Mouse (Mus musculus): ENCODE data around the gene Nectin1.

Gene Nectin1

DNA sequence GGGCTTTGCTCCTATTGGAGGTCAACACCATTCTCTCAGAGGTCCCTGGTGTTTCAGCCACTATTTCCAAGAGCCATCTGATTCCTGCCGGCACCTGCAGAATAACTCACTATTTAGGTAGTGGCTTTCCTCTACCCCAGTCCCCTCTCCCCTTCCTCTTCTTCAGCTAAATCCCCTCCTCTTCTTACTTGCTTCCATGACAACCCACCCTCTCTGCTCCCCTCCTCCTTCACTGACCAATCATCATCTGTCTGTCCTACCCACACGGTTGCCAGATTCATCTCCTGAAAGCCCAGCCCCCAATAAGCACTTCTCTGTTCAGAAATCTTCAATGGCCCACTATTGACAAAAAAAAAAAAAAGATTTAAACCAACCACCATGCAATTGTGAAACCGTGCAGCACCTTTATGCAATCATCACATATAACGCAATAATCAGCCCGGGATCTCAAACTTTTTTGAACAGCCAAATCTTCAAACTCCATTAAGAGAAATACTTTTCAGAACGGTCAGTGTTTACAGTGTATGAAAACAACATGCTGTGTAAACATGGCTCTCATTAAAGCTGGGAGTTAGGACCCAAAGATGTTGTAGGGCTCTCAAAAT, 5.2 kb upstream of the Nectin1 start:
- DNase-seq (ENCODE audit: low read depth, low spot score), result no peak

DNA sequence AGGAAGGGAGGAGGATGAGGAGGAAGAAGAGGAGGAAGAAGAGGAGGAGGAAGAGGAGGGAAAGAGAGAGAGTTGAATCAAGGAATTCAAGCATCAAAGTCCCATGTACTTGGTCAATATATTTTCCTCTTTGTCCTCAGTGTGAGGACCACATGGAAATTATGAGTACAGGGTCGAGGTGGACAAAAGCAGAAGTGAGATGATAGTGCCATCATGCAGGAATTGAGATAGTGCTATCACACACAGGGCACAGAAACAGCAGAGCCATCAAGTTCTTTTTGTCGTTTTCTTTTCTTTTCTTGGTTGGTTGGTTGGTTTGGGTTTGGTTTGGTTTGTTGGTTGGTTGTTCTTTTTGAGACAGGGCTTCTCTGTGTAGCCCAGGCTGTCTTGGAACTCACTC, 2.5 kb upstream of the Nectin1 start:
- no peak for DNase-seq (ENCODE audit: low read depth, low spot score)

- no peak for DNase-seq (ENCODE audit: low read depth, low spot score)
Observed at GRCm38 (mm10) chr9:43742066-43742465, 1.7 kb upstream of the Nectin1 start.

- no peak for DNase-seq (ENCODE audit: low read depth, low spot score)
Observed at GRCm38 (mm10) chr9:43742902-43743646, 710 bp upstream of the Nectin1 start.

GRCm38 (mm10) chr9:43744138-43744981, 576 bp downstream of the Nectin1 start:
- no peak for DNase-seq (ENCODE audit: low read depth, low spot score)

- DNase-seq (ENCODE audit: low read depth, low spot score), result no peak
Observed at GRCm38 (mm10) chr9:43745051-43745792, 1.4 kb downstream of the Nectin1 start.

DNA sequence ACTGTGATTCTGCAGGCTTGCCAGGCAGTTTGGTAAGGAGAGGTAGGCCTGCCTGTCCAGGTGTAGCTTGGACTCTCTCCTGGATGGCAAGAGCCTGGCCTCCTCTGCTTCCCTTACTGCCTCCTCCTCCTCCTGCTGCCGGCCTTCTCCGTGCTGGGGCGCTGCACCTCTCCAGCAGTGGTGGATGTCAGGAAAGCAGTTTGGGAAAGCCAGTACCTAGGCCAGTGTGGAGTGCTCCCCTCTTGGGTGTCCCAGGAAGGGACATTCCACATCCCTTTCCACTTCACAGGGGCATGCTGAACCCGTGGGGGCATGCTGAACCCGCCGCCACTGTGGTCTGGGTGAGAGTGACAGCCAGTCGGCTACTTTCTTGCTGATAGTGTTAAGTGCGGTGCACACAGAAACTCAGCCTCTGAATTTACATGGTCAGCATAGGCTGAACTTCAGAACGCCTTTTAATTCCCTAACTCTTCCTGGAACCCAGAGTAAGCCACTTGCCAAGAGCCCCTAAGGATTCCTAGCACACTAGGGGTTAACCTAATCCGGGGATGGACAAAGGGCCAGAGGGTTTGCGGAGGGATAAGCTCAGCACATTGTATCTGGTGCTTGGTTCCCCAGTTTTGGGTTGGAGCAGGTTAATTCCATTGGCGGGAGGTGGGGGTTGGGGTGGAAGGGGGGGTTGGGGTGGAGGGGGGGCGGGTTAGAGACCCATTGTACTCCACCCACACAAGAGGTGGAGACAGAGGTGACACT, 2.3 kb downstream of the Nectin1 start:
- DNase-seq (ENCODE audit: low read depth, low spot score), result no peak

GRCm38 (mm10) chr9:43747710-43748109, 3.9 kb downstream of the Nectin1 start:
- DNase-seq (ENCODE audit: low read depth, low spot score), result no peak

GRCm38 (mm10) chr9:43748519-43748918, 4.7 kb downstream of the Nectin1 start:
- no peak for DNase-seq (ENCODE audit: low read depth, low spot score)

DNA sequence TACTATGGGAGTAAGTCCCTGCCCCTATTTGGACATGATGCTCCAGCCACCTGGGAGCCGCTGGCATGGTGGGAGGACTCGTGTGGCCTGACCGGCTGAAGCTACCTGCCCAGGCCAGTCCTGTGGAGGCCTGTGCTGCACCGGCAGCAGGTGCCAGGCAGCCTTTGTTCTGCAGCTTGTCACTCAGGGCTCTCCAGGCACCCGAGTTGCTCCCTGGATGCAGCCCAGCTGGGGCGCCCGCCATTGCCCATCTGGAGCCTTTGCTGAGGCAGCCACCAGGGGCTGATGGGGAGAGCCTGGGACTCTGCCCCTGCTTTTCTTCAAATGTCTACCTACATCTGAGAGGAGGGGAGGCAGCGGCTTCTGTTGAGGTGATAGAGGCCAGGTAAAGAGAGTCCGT, 6.3 kb downstream of the Nectin1 start:
- no peak for DNase-seq (ENCODE audit: low read depth, low spot score)

- no peak for DNase-seq (ENCODE audit: low read depth, low spot score)
Observed at GRCm38 (mm10) chr9:43751111-43751510, 7.3 kb downstream of the Nectin1 start.

DNA sequence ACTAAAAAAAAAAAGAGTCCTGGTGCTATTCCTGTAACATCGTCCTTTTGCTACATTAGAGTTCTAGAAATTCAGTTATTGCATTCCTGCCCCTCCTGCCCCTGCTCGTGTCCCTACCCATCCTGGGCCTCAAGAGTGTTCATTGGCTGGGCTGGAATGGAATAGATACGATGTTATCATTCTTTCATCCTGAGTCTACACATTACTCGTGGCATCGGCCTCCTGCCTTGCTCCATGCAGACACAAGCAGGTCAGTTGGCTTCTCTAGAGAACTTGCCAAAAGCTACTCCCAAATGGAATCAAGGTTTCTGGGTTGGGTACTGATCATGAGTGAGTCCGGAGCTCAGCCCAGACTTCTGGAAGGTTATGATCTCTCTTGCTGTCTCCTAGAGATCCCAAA, 9.7 kb downstream of the Nectin1 start:
- DNase-seq (ENCODE audit: low read depth, low spot score), result no peak

DNA sequence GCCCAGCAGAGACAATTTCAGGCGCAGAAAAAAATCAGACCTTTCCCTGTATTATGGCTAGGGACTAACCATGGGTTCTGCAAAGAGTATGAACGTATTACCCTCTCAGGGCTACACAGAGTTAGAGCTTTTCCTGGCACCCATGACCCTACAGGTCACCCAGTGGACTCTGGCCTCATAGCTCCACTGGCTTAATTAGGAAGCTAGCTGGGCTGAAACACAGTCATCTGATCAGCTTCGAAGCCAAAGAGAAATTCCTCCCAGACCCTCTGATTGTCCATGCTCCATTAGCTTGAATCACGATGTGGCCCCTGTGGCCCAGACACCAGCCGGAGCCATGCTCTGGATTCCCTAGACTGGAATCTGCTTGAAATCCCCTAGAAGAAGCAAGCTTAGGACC, 10.3 kb downstream of the Nectin1 start:
- DNase-seq (ENCODE audit: low read depth, low spot score), result no peak

- DNase-seq (ENCODE audit: low read depth, low spot score), result no peak
Observed at GRCm38 (mm10) chr9:43754768-43755197, 11.0 kb downstream of the Nectin1 start.

GRCm38 (mm10) chr9:43755464-43755863, 11.7 kb downstream of the Nectin1 start:
- no peak for DNase-seq (ENCODE audit: low read depth, low spot score)

GRCm38 (mm10) chr9:43755928-43756327, 12.1 kb downstream of the Nectin1 start:
- no peak for DNase-seq (ENCODE audit: low read depth, low spot score)

GRCm38 (mm10) chr9:43757225-43757624, 13.4 kb downstream of the Nectin1 start:
- DNase-seq (ENCODE audit: low read depth, low spot score), result no peak

- no peak for DNase-seq (ENCODE audit: low read depth, low spot score)
Observed at GRCm38 (mm10) chr9:43757972-43758965, 14.5 kb downstream of the Nectin1 start.

GRCm38 (mm10) chr9:43760078-43760477, 16.3 kb downstream of the Nectin1 start:
- DNase-seq (ENCODE audit: low read depth, low spot score), result no peak

Measured in telencephalon, adult 2 months (tissue).